Mouse (Mus musculus) testis, adult 2 months (tissue): ENCODE data around the gene Olfr1130. TPM values are rescaled to one million over a fixed set of nuclear protein-coding genes. Genes with fewer than 3 reads are reported as not detected.
"Not testable (repeated sequence)": the region's sequence is repeated elsewhere in the genome, so short reads cannot be mapped to it uniquely, and the experiment has no call there.

Source experiments
- H3K27ac ChIP-seq: fragments of 200-500 bp; 2 replicates; pipeline ENCODE4 v1.5.1; 2012; ENCODE audit warnings: low read depth, low read length; ENCODE audit not compliant: control insufficient read depth, insufficient read depth
- H3K27me3 ChIP-seq: fragments of 200-500 bp; 2 replicates; pipeline ENCODE4 v1.6.1; 2012; ENCODE audit warnings: mild to moderate bottlenecking, low read length, moderate library complexity; ENCODE audit not compliant: control insufficient read depth, insufficient read depth
- H3K36me3 ChIP-seq: fragments of 200-500 bp; 2 replicates; pipeline ENCODE4 v1.6.1; 2012; ENCODE audit warnings: mild to moderate bottlenecking, low read length; ENCODE audit not compliant: control insufficient read depth, insufficient read depth
- H3K4me1 ChIP-seq: fragments of 200-500 bp; 2 replicates; pipeline ENCODE4 v1.6.1; 2012; ENCODE audit warnings: low read length; ENCODE audit not compliant: control insufficient read depth, insufficient read depth
- H3K4me3 ChIP-seq: fragments of 200-500 bp; 2 replicates; pipeline ENCODE4 v1.5.1; 2012; ENCODE audit warnings: low read depth, mild to moderate bottlenecking, low read length, moderate library complexity, mixed read lengths; ENCODE audit not compliant: control insufficient read depth
- CTCF ChIP-seq: fragments of 200-500 bp; IDR thresholded peaks from 2 replicates; pipeline ENCODE4 v1.5.1; 2012; ENCODE audit warnings: low read depth, mild to moderate bottlenecking, inconsistent platforms, low read length, moderate library complexity; ENCODE audit not compliant: control insufficient read depth, insufficient read depth, insufficient replicate concordance
- POLR2A ChIP-seq: fragments of 200-500 bp; IDR thresholded peaks from 2 replicates; pipeline ENCODE4 v1.6.1; 2012; ENCODE audit warnings: low read depth, mild to moderate bottlenecking, inconsistent platforms, low read length, moderate library complexity; ENCODE audit not compliant: control insufficient read depth
- polyA plus RNA-seq: library from polyadenylated mRNA; depleted of rRNA; stranded (reverse); fragments of >200 nt; gene quantifications from 2 replicates; pipeline ENCODE4 v1.2.3, GENCODE M21; 2012; rRNA removed

The Olfr1130 gene
- not detected in 2 replicates for polyA plus RNA-seq

- not testable (repeated sequence) for H3K36me3 ChIP-seq, H3K27me3 ChIP-seq, H3K4me3 ChIP-seq, H3K4me1 ChIP-seq, H3K27ac ChIP-seq
Observed at GRCm38 (mm10) chr2:87605912-87606311, at the start of gene Olfr1130. TSS of gene Olfr1130 (plus strand) at chr2:87606212.

GRCm38 (mm10) chr2:87573602-87574001, 32.4 kb upstream of the Olfr1130 start, which contains the start of gene Olfr1129:
TSS of gene Olfr1129 (plus strand) at chr2:87573902.
- H3K27me3 ChIP-seq, H3K4me1 ChIP-seq, H3K36me3 ChIP-seq, H3K27ac ChIP-seq, H3K4me3 ChIP-seq: not testable (repeated sequence)

GRCm38 (mm10) chr2:87626804-87627203, 20.8 kb downstream of the Olfr1130 start, which contains the start of gene Olfr1131:
TSS of gene Olfr1131 (plus strand) at chr2:87627104.
- Histone ChIP-seq H3K36me3 (no peaks in the 10 kb centered on the region), H3K27ac (no peak within 1 kb of the TSS), H3K4me3 (no peak within 1 kb of the TSS), H3K4me1 (no peaks in the 10 kb centered on the region), H3K27me3 (no peaks in the 10 kb centered on the region)
- TF ChIP-seq POLR2A = no peak
- TF ChIP-seq CTCF = no peak

GRCm38 (mm10) chr2:87637435-87637834, 31.4 kb downstream of the Olfr1130 start, which contains the start of gene Olfr1132:
TSS of gene Olfr1132 (minus strand) at chr2:87637535.
- H3K36me3 ChIP-seq = no peaks in the 10 kb centered on the region
- H3K4me3 ChIP-seq = no peak within 1 kb of the TSS
- no peaks in the 10 kb centered on the region for H3K4me1 ChIP-seq
- H3K27me3 ChIP-seq = no peaks in the 10 kb centered on the region
- no peak within 1 kb of the TSS for H3K27ac ChIP-seq
- TF ChIP-seq CTCF = no peak
- no peak for TF ChIP-seq POLR2A

GRCm38 (mm10) chr2:87642441-87642840, 36.4 kb downstream of the Olfr1130 start:
- no peak overlapping the region for H3K4me3 ChIP-seq
- H3K27me3 ChIP-seq = no peaks in the 10 kb centered on the region
- TF ChIP-seq POLR2A (no peak), CTCF (no peak)
- no peaks in the 10 kb centered on the region for H3K4me1 ChIP-seq
- no peak overlapping the region for H3K27ac ChIP-seq
- no peaks in the 10 kb centered on the region for H3K36me3 ChIP-seq

GRCm38 (mm10) chr2:87647274-87647673, 41.3 kb downstream of the Olfr1130 start, which contains the start of gene Olfr1133:
TSS of gene Olfr1133 (minus strand) at chr2:87647374.
- Histone ChIP-seq H3K4me1 (no peaks in the 10 kb centered on the region), H3K4me3 (no peak within 1 kb of the TSS), H3K36me3 (no peaks in the 10 kb centered on the region), H3K27ac (no peak within 1 kb of the TSS), H3K27me3 (no peaks in the 10 kb centered on the region)
- no peak for TF ChIP-seq CTCF
- TF ChIP-seq POLR2A = no peak

- TF ChIP-seq CTCF (no peak), POLR2A (no peak)
- Histone ChIP-seq H3K36me3 (no peaks in the 10 kb centered on the region), H3K4me3 (no peak within 1 kb of the TSS), H3K27me3 (no peaks in the 10 kb centered on the region), H3K4me1 (no peaks in the 10 kb centered on the region), H3K27ac (no peak within 1 kb of the TSS)
Observed at GRCm38 (mm10) chr2:87658360-87658759, 52.3 kb downstream of the Olfr1130 start, which contains the start of gene Olfr1134. TSS of gene Olfr1134 (minus strand) at chr2:87658460.

Other genes starting within 250 kb of the Olfr1130 start
- not detected in 2 replicates for gene Olfr1121, start 236.3 kb upstream of the Olfr1130 start, polyA plus RNA-seq
- not detected in 2 replicates for gene Olfr1122, start 220.4 kb upstream of the Olfr1130 start, polyA plus RNA-seq
- not detected in 2 replicates for gene Olfr1123, start 189.6 kb upstream of the Olfr1130 start, polyA plus RNA-seq
- gene Olfr1124, start 175.9 kb upstream of the Olfr1130 start, polyA plus RNA-seq = not detected in 2 replicates
- gene Olfr1126, start 152.2 kb upstream of the Olfr1130 start, polyA plus RNA-seq = not detected in 2 replicates
- gene Pramel7, start 109.1 kb upstream of the Olfr1130 start, polyA plus RNA-seq = 0.13 and 0.21 TPM in 2 replicates
- gene Pramel6, start 99.6 kb upstream of the Olfr1130 start, polyA plus RNA-seq = not detected in 2 replicates
- 0.08 and 0.42 TPM in 2 replicates for gene Olfr153, start 74.4 kb upstream of the Olfr1130 start, polyA plus RNA-seq
- not detected in 2 replicates for gene Olfr1128, start 60.7 kb upstream of the Olfr1130 start, polyA plus RNA-seq
- not detected in 2 replicates for gene Olfr1129, start 32.3 kb upstream of the Olfr1130 start, polyA plus RNA-seq
- gene Olfr1131, start 20.9 kb downstream of the Olfr1130 start, polyA plus RNA-seq = not detected in 2 replicates
- not detected in 2 replicates for gene Olfr1132, start 31.3 kb downstream of the Olfr1130 start, polyA plus RNA-seq
- not detected in 2 replicates for gene Olfr1133, start 41.2 kb downstream of the Olfr1130 start, polyA plus RNA-seq
- not detected in 2 replicates for gene Olfr1134, start 52.2 kb downstream of the Olfr1130 start, polyA plus RNA-seq
- gene Olfr1135, start 67.5 kb downstream of the Olfr1130 start, polyA plus RNA-seq = not detected in 2 replicates
- gene Olfr1136, start 87.7 kb downstream of the Olfr1130 start, polyA plus RNA-seq = not detected in 2 replicates
- not detected in 2 replicates for gene Olfr1137, start 107.0 kb downstream of the Olfr1130 start, polyA plus RNA-seq
- not detected in 2 replicates for gene Olfr1138, start 133.8 kb downstream of the Olfr1130 start, polyA plus RNA-seq
- gene Olfr1140, start 137.5 kb downstream of the Olfr1130 start, polyA plus RNA-seq = not detected in 2 replicates
- not detected in 2 replicates for gene Olfr1141, start 147.8 kb downstream of the Olfr1130 start, polyA plus RNA-seq
- not detected in 2 replicates for gene Olfr152, start 173.3 kb downstream of the Olfr1130 start, polyA plus RNA-seq
- not detected in 2 replicates for gene Olfr1143, start 194.4 kb downstream of the Olfr1130 start, polyA plus RNA-seq
- not detected in 2 replicates for gene Olfr1145, start 203.6 kb downstream of the Olfr1130 start, polyA plus RNA-seq
- gene Olfr1148, start 224.3 kb downstream of the Olfr1130 start, polyA plus RNA-seq = not detected in 2 replicates
- gene Olfr1150-ps1, start 237.8 kb downstream of the Olfr1130 start, polyA plus RNA-seq = not detected in 2 replicates
- gene Olfr1151, start 249.7 kb downstream of the Olfr1130 start, polyA plus RNA-seq = not detected in 2 replicates